9 mouse cellular contexts compared by ENCODE assay signal in genomic region chr8:118443361-118443760, GRCm38 (mm10).
DNase-seq lines count a peak whose midpoint lies in the region; ATAC-seq lines count a peak whose summit lies in the region.
"Had no signal": no experiment of that assay in that cellular context is flagged by ENCODE, and none has a peak within 500 bp of the region (broad histone marks: within the 10 kb centered on the region; RNA-seq: fewer than 3 reads in every experiment).

No protein-coding gene starts in this region.

- 56% methylated on average over 3 of the region's 3 CpGs for WGBS in hindbrain, embryonic 11.5 days

- H3K27ac ChIP-seq in hindbrain, embryonic 11.5 days (ENCODE audit: low read depth, low read length): no peak overlapping the region
- H3K27ac ChIP-seq: embryonic facial prominence, embryonic 12.5 days had no signal

- intact Hi-C loops in heart, postnatal 25 days (cut with DNase I): loop anchor here (5.0 kb wide), 1 partner anchor 106 kb away; no protein-coding TSS in a partner anchor

- no peak overlapping the region for H3K4me2 ChIP-seq in hindbrain, embryonic 11.5 days (replicated peaks; ENCODE audit: low read depth, low read length)
- H3K4me2 ChIP-seq: embryonic facial prominence, embryonic 12.5 days had no signal

- no peak overlapping the region for H3K9ac ChIP-seq in hindbrain, embryonic 11.5 days (ENCODE audit: low read depth, low read length)
- H3K9ac ChIP-seq: embryonic facial prominence, embryonic 12.5 days had no signal

- no peaks in the 10 kb centered on the region for H3K4me1 ChIP-seq in hindbrain, embryonic 11.5 days (replicated peaks; ENCODE audit: control insufficient read depth, insufficient read depth, low read length)
- H3K4me1 ChIP-seq: embryonic facial prominence, embryonic 12.5 days had no signal

- DNase-seq in heart, adult 18-20 months: peak; percentile 33 to 58
- no peak for DNase-seq in heart, postnatal 25 days (ENCODE audit: low spot score)
- peak; percentile 14 for DNase-seq in right cerebral cortex, adult 18-20 months
- no peak for DNase-seq in right cerebral cortex, postnatal 4 days
- peak; percentile 45 to 48 for DNase-seq in adrenal gland, postnatal 36 days
- peak; percentile 12 for DNase-seq in lung, postnatal 14 days
- no peak for DNase-seq in urinary bladder, postnatal 4 days (ENCODE audit: low spot score in 2 of 2)
- DNase-seq in hindbrain, embryonic 11.5 days (ENCODE audit: low spot score): no peak

- no peaks in the 10 kb centered on the region for H3K27me3 ChIP-seq in hindbrain, embryonic 11.5 days (ENCODE audit: control insufficient read depth, insufficient read depth, low read length)
- H3K27me3 ChIP-seq: embryonic facial prominence, embryonic 12.5 days had no signal

- no peaks in the 10 kb centered on the region for H3K36me3 ChIP-seq in hindbrain, embryonic 11.5 days (ENCODE audit: control insufficient read depth, insufficient read depth, low read length)
- H3K36me3 ChIP-seq: embryonic facial prominence, embryonic 12.5 days had no signal

- ATAC-seq in hindbrain, embryonic 11.5 days (ENCODE audit: low FRiP score): no peak

- H3K9me3 ChIP-seq in hindbrain, embryonic 11.5 days (ENCODE audit: control insufficient read depth, low read length): no peaks in the 10 kb centered on the region
- H3K9me3 ChIP-seq: embryonic facial prominence, embryonic 12.5 days had no signal

- H3K4me3 ChIP-seq in hindbrain, embryonic 11.5 days (ENCODE audit: low read depth, low read length): no peak overlapping the region
- H3K4me3 ChIP-seq: embryonic facial prominence, embryonic 12.5 days had no signal

Comparison
In these comparisons a context has a peak if more than half of its experiments do, and no peak if none do; other contexts are left out.
1. DNase-seq: peak in heart, adult 18-20 months (2 of 2), right cerebral cortex, adult 18-20 months (single experiment), adrenal gland, postnatal 36 days (2 of 2) and lung, postnatal 14 days (single experiment); none in heart, postnatal 25 days (single experiment), right cerebral cortex, postnatal 4 days (single experiment), urinary bladder, postnatal 4 days (0 of 2) and hindbrain, embryonic 11.5 days (single experiment).